In genomic region chr5:75823646-75824045, GRCm38 (mm10) we compare ENCODE assay signal across 34 mouse cellular contexts.
"Had no signal": no experiment of that assay in that cellular context is flagged by ENCODE, and none has a peak within 500 bp of the region (broad histone marks: within the 10 kb centered on the region; RNA-seq: fewer than 3 reads in every experiment).

No protein-coding gene starts in this region.

- H3K4me2 ChIP-seq: heart, embryonic 11.5 days; heart, embryonic 12.5 days; heart, embryonic 13.5 days; heart, embryonic 15.5 days; hindbrain, embryonic 12.5 days; hindbrain, embryonic 13.5 days; hindbrain, embryonic 14.5 days; hindbrain, embryonic 15.5 days; intestine, embryonic 15.5 days; kidney, embryonic 15.5 days had no signal

- H3K27me3 ChIP-seq: heart, embryonic 12.5 days; heart, embryonic 13.5 days; heart, embryonic 15.5 days; hindbrain, embryonic 12.5 days; hindbrain, embryonic 13.5 days; hindbrain, embryonic 15.5 days; intestine, embryonic 15.5 days; kidney, embryonic 15.5 days had no signal

- ATAC-seq: hindbrain, embryonic 16.5 days; hindbrain, postnatal 0 days; inflammation-experienced regulatory T-cells, adult 6 months; intestine, embryonic 15.5 days; intestine, embryonic 16.5 days; intestine, postnatal 0 days had no signal

- H3K9ac ChIP-seq: heart, embryonic 12.5 days; heart, embryonic 13.5 days; heart, embryonic 15.5 days; hindbrain, embryonic 12.5 days; hindbrain, embryonic 13.5 days; hindbrain, embryonic 14.5 days; hindbrain, embryonic 15.5 days; intestine, embryonic 15.5 days; kidney, embryonic 15.5 days had no signal

- H3K9me3 ChIP-seq: heart, embryonic 12.5 days; heart, embryonic 13.5 days; heart, embryonic 15.5 days; hindbrain, embryonic 10.5 days; hindbrain, embryonic 12.5 days; hindbrain, embryonic 13.5 days; hindbrain, embryonic 15.5 days; intestine, embryonic 15.5 days; kidney, embryonic 15.5 days had no signal

- H3K27ac ChIP-seq: heart, embryonic 13.5 days; heart, embryonic 15.5 days; hindbrain, embryonic 10.5 days; hindbrain, embryonic 12.5 days; hindbrain, embryonic 13.5 days; hindbrain, embryonic 14.5 days; hindbrain, embryonic 15.5 days; hindbrain, postnatal 0 days; intestine, embryonic 15.5 days; kidney, embryonic 15.5 days; kidney, postnatal 0 days; layer of hippocampus, adult 2 months had no signal

- H3K4me1 ChIP-seq: hindbrain, embryonic 12.5 days; hindbrain, embryonic 15.5 days; intestine, embryonic 15.5 days had no signal

- H3K4me3 ChIP-seq: heart, embryonic 12.5 days; heart, embryonic 13.5 days; heart, embryonic 15.5 days; hindbrain, embryonic 10.5 days; hindbrain, embryonic 12.5 days; hindbrain, embryonic 13.5 days; hindbrain, embryonic 15.5 days; intestine, embryonic 15.5 days; kidney, embryonic 15.5 days; layer of hippocampus, adult 2 months had no signal

- H3K36me3 ChIP-seq: heart, embryonic 12.5 days; heart, embryonic 13.5 days; heart, embryonic 15.5 days; hindbrain, embryonic 10.5 days; hindbrain, embryonic 12.5 days; hindbrain, embryonic 13.5 days; hindbrain, embryonic 15.5 days; intestine, embryonic 15.5 days; kidney, embryonic 15.5 days had no signal

- DNase-seq: heart, postnatal 10 days; heart, postnatal 14 days; heart, postnatal 36 days; heart, postnatal 4 days; kidney, adult 11 months; kidney, adult 18-20 months; kidney, adult 2 months; kidney, adult 8-10 months; kidney, adult 9 months; kidney, postnatal 10 days; kidney, postnatal 14 days; kidney, postnatal 25 days; kidney, postnatal 36 days; kidney, postnatal 4 days; layer of hippocampus, adult 9-11 months; layer of hippocampus, postnatal 36 days had no signal
